Mouse (Mus musculus) monocyte, adult 5-6 weeks (primary cell): Measurements from ENCODE around the gene Med27. TPM values are rescaled to one million over a fixed set of nuclear protein-coding genes. Genes with fewer than 3 reads are reported as not detected.

Experiments used
- ATAC-seq: fragments of 153-309, 156-312 bp; replicated peaks from 2 replicates; pipeline ENCODE4 v1.8.0; 2017; ENCODE audit warnings: mild to moderate bottlenecking; ENCODE audit not compliant: low TSS enrichment, insufficient number of reproducible peaks, severe bottlenecking, poor library complexity, low FRiP score
- total RNA-seq: library from RNA; stranded (forward); fragments of 200-1000, 200-491, 200-594 nt; gene quantifications from 3 replicates; pipeline ENCODE4 v1.2.3, GENCODE M21; 2017

Gene Med27
- 19.9 to 24.0 TPM (median 23.4 TPM) in 3 replicates for total RNA-seq

DNA sequence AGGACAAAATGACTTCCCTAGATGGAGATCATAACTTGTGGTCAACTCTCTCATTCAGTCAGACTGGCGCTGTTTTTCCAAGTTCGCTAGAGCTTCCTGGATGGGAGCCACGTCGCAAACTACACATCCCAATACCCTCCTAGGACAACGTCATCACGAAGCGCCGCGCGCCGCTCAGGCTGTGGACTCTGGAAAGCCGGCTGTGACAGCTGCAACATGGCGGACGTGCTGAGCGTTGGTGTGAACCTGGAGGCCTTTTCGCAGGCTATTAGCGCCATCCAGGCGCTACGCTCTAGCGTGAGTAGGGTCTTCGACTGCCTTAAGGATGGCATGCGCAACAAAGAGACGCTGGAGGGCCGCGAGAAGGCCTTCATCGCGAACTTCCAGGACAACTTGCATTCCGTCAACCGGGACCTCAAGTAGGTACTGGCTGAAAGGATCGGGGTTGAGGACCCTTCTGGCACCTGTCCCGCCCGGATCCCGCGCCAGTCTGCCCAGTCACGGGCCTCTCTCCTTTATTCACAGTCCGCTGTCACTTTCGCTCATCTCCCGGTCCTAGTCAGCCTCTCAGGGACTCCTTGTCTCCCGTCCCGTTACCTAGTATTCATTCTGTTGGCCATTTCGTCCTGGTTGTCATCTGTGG is at the start of gene Med27:
TSS of gene Med27 (plus strand) at position 191 of the 643 bp plus-strand sequence.
- peak; percentile 100 for ATAC-seq

DNA sequence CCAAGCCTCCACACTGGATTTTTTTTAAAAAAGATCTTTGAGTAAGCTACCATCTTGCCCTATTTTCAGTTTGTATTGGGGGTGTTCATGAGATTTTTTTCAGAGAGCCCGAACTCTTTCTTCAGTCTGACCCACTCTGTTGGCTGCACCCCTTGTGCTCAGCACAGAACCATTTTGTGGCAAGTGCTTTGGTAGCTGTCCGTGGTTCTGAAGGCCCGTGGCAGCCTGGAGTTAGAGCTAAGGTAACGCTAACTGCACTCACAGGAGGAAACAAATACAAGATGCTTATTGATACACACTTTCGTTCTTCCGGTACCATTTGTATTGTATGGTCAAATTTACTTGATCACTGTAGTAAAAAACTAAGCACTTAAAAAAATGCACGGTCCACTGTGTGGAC is 36.7 kb upstream of the Med27 start:
- no peak for ATAC-seq

DNA sequence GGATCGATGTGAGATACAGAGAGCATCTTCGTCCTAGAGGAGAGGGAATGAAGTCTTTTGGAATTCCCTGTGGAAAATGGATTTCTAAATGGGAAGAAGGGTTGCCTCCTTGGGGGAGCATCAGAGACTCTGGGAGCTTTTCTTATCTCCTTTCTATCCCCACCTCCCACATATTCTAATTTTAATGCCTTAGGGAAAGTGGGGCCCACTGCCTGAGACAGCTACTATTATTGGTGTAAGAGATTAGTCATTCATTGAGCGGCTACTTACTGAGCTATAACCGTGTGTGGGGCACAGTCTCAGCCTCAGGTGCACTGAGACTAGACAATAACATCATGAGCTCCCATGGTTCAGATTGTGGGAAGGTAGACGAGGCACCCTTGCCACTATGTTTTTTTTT is 34.6 kb upstream of the Med27 start:
- ATAC-seq = no peak

DNA sequence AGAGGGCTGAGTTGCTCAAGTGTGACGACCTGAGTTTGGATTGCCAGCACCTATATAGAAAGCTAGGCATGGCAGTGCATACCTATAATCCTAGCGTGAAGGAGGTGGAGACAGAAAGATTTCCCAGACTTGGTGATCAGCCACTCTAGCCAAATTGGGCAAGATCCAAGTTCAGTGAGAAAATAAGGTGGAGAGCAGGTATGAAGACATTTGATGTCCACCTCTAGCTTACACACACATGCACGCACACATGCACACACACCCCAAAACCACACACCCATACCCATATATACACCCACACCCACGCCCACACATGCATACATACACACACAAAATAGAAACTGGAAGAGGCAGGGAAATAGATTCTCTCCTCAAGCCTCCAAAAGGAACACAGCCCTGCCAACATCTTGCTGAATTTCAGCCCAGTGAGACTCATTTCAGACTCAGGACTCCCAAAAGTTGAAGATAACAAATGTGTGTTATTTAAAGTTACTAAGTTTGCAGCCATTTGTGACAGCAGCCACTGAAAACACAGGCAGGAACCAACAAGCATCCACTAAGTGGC is 28.6 kb upstream of the Med27 start:
- ATAC-seq = no peak

DNA sequence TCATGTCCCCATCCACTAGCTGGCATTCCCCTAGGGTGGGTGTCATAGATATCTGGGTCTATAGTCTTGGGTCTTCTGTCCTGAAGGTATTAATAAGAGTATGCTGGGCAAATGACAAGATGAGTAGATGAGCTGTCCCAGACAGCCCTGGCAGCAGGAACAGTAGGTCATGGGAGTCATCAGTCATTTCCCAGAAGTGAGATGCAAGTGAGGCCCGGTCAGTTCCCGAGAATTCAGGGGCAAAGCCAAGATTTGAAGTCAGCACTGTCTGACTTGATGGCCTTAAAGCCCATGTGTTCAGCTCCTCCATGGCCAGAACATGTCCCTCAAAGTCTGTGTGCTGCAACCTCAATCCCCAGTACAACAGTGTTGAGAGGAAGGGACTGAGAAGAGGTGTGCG is 28.0 kb upstream of the Med27 start:
- no peak for ATAC-seq

DNA sequence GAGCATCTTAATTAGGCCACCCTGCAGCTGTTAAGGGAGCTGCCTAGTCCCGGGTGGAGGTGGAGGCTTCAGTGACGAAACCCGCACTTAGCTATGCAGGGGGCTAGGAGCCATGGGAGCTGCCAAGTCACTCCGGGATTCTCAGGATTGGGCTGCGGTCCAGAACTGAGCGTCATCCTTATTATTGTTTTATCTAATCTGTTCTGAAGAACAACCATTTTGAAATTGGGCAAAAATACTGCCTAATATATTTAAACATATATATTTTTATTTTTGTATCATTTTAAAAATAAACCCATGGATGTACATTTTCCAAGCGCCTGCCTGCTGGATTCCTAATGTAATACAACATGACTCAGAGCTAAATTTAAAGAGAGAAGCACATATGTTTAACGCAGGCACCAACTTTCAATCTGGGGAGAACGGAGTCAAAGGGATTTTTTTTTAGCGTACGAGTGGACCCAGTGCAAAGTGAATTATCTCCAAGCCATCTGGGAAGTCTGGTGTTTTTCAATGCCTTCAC is 26.3 kb upstream of the Med27 start:
- ATAC-seq = no peak

DNA sequence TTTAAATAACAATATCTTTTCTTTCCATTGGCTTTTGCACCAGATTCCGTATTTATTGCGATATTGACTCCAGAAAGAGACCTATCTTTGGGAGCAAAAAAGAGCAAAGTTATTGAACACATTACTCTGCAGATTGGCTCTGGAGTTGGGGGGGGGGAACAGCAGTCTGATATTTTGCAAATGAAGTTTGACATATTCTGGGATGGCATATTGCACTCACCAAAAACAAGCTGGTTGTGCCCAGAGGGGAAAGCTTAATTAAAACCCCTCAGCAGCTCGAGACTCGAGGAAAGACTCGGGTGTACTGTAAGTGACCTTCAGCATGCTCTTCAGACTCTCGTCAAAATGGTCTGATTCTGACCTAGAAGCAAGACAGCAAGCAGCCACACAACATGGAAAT is 25.8 kb upstream of the Med27 start:
- ATAC-seq = no peak

DNA sequence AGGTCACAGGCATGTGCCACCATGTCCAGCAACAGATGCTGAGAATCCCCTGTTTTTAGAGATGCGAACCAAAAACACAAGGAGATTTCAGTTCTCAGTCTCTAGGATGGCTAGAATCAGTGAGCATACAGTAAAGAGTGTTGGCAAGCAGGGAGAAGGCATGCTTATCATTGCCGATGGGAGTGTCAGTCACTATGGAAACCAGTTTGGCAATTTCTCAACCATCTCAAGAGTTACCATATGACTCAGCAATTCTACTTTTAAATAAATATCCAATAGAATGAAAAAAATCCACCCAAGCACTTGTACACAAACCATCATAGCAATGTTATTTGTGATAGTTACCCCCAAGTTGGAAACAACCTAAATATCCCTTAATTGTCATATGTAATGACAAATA is 22.2 kb upstream of the Med27 start:
- no peak for ATAC-seq

DNA sequence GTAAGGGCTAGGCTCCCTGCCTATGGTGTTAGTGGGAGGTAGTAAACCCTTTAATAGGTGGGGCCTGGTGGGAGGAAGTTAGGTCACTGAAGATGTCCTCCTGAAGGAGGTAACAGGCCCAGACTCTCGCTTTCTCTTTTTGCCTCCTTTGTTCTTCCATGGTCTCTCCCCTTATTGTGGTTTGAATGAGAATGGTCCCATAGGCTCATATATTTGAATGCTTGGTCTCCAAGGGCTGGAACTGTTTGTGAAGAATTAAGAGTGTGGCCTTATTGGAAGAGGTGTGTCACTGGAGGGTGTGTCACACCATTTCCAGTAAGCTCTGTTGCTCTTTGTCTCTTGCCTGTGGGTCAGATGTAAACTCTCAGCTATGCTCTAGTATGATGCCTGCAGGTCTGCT is 16.1 kb upstream of the Med27 start:
- ATAC-seq = no peak

DNA sequence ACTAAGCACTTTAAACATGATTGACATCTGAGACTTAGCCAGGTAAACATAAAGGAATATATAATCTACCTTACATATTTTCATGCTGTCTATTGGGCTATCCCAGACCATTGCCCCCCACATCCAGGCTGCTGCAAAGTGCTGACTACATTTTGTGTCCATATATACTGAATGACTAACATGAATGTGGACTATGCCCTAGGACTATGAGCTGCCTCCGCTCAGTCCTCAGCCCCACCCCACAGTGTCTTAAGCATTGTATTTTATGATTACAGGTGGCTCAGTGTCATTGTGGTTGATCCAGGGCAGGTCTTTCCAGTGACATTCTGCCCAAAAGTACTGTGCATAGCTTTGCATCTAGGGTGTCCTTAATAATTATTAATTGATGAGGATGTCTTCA is 8.2 kb upstream of the Med27 start:
- ATAC-seq = no peak

DNA sequence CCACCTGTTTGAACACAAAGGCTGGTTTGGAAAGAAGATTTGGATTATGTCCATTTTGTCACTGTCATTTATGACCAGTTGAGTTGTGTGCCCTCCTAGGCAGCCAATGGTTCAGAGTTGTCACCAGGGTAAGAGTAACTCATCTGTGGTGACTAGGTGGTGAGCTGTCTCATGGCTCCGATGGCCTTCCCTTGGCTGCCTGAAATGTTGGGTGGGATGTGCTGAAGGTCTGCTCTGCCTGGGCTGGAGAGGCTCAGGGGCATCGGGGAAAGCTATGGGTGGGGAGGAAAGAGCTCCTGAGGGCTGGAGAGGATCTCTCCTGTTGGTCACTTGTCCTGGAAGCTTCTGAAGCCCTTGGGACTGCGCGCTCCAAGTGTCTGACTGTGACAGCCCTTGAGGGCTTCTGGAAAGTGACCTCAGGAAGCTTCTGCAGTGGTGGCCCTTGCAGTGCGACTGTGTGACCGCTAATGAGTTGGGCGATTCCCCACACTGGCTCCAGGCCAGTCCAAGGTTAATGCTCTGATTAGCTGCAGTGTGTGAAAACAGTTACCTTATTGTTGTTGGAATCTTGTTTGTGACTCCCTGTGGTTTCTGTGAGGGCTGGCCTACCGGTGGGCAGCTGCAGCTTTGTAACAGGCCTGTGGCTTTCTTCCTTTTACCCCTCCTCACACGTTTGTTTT is 12.2 kb downstream of the Med27 start:
- no peak for ATAC-seq

DNA sequence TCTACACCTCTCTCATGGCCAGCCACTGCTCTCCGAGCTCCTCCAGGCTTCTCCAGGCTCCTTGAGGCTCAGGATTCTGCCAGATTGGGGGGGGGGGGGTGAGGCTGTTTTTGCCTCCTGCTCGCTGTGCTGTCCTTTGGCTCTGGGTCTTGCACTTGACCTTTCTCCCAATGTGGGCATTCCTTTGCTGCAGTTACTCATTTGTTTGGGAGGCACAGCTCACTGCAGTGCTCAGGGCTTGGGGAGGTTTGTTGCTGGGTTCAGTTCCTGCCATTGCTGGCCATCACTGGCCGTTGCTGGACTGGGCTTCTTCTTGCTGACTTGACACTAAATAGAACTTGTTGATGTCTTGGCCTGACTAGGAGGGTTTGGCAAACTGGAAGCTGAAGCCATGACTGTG is 14.3 kb downstream of the Med27 start:
- ATAC-seq = no peak

DNA sequence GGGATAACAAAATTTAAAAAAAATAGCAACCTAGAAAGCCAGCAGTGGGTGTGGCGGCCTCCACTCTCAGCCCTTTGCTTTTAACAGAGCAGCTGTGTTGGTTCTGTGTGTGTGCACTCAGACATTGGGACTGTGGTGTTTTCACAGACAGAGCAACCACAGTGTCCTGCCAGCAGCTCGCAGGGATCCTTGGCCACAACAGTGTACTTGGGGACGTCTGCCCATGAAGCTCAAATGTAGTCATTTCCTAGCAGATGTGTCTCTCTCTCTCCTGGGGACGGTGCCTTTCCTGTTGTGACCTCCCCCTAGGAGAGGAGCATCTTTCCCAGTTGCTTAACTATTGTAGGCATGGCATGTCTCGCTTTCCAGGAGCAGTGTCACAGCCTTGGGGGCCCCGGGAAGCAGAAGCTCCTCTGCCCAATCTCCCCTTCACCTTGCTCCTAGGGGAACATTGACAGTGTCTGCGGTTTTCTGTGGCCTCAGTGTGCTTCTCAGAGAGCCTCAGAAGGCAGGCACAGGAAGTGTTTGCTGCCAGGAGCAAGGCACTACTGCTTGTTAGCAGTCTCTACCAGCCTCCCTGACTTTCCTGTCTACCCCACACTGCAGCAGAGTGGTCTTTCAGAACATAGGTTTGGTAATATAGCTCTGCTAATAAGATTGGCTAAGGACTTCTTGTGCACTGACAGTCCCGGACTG is 18.5 kb downstream of the Med27 start:
- no peak for ATAC-seq

DNA sequence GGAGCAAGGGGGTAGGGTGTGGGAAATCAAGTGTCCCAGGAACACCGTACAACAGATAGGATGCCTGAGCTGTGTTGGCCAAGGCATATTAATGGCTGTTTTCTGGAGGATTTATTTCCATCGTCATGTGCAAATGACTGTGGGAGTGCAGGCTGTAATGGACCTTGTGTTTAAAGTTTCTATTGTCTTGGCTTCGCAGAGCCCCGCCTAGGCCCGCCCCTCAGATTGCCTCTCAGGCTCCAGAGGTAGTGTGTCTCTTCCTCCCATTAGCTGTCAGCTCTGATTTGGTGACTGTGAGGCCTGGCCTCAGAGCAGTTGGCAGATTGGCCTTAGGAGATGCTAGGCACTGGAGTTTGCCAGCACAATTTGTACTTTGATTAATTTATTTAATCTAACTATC is 22.1 kb downstream of the Med27 start:
- ATAC-seq = no peak

DNA sequence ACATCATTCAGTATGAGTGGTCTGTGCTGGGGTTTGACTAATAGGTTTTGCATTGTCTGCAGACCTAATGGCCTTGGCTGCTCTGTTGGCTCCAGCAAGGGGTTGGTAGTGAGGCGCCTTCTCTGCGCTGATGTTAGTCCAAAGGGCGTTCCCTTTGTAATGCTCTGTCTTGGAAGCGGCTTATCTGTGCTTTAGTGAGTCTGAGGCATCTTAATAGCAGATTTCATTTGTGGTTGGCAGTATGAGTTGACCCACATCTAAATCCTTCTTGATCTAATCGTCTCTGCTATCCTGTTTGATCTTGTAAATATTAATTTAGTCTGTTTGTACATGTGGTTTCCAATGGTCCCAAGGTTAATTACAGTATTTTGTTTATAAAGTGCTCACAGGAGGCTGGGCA is 25.6 kb downstream of the Med27 start:
- ATAC-seq = no peak

DNA sequence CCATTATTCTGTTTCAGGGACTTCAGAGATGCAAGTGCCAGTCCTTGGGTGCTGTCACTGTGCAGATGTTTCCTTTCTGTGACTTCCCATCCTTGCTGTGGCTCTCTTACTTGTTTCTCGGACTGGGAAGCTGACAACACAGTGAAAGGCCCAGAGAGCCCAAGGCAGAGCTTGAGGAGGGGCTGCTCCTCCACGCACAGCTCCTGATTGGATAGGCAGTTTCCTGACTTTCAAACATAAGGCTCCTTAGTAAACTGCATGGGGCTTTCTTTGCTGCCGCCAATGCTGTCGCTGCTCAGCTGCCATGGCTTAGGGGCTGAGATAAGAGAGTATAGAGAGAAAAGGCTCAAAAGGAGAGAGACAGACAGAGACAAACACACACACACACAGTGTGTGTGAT is 35.1 kb downstream of the Med27 start:
- no peak for ATAC-seq

DNA sequence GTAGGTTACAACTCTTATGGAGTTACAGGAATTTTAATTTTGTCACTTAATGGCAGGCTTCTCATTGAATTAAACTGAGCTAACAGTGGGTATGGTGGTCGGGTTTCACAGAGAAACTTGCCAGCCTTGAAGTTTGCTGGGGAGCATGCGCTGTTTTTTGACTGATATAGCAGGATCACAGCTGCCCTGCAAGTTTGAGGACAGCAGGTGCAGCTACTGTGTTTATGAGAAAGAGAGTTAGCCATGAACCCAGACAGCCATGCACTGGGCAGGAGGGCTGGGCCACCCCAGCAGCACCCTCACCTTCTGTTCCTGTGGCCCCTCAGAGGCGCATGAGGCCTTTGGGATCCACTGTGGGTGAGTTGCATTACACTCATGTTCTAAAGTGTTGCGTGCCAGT is 36.0 kb downstream of the Med27 start:
- no peak for ATAC-seq

DNA sequence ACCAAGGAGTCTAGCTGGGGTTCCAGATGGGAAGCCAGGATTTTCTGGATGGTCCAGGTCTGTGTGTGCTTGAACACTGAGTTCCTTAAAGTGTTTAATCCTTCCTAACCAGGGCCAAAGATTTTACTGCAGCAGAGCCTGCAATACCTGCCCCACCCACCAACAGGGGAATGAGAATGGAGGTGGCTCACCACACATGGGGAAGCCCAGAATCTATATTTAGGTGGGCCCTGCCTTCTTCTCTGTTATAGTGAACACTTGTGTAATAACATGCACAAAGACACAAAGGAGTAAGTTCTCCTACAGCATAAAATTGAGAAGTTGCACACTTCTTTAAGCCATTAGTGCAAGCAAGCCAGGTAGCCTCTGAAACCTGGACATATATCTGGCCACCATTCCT is 36.5 kb downstream of the Med27 start:
- peak; percentile 93 for ATAC-seq

DNA sequence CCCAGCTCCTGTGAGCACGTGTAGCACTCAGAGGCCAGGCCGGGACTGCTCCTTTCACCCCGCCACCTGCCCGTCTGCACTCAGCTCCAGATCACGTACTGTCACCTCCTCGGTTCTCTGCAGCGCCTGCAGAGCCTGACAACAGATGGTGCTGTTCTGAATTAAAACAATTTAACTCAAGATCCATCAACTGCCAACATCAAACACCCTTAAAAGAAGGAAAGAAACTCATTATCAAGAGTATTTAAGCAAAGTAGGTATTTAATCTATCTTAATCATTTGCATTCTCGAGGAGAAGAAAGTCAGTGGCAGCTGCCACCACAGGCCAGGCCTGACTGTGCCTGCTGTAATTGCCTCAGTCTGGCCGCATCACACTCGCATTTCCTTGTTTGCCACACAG is 38.8 kb downstream of the Med27 start:
- ATAC-seq = no peak

DNA sequence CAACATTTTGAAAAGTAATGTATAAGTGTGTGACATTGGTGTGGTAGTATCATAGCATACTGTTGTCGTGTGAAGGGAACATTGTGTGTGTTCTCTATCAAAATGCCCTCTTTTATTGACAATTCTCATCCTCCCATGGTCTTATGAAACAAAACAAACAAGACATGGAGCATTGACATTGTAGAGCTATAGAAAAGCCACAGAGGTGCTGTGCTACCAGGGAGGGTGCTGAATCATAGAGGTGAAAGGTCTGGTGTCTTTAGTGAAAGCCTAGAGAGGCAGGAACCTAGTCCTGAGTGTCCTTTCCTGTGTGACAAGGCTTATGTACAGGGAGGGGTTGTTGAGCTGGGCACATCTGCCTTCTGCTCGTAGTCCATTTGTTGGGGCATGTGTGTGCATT is 40.6 kb downstream of the Med27 start:
- no peak for ATAC-seq
